In genomic region chr13:3530451-3530850, GRCm38 (mm10) we compare ENCODE assay signal across 30 mouse cellular contexts. TPM values are rescaled to one million over a fixed set of nuclear protein-coding genes. Genes with fewer than 3 reads are reported as not detected.
DNase-seq lines count a peak whose midpoint lies in the region; ATAC-seq and TF ChIP-seq lines count a peak whose summit lies in the region.
"Had no signal": no experiment of that assay in that cellular context is flagged by ENCODE, and none has a peak within 500 bp of the region (broad histone marks: within the 10 kb centered on the region; RNA-seq: fewer than 3 reads in every experiment).

No protein-coding gene starts in this region.

- H3K9me3 ChIP-seq in heart, postnatal 0 days (replicated peaks; ENCODE audit: control insufficient read depth, low read length), result no peaks in the 10 kb centered on the region
- no peaks in the 10 kb centered on the region for H3K9me3 ChIP-seq in heart, embryonic 10.5 days
- peaks cover 9% of the 10 kb centered on the region for H3K9me3 ChIP-seq in ES-Bruce4 (replicated peaks; ENCODE audit: control insufficient read depth, insufficient read depth, low read length, poor library complexity, severe bottlenecking)
- H3K9me3 ChIP-seq in hindbrain, embryonic 13.5 days, result no peaks in the 10 kb centered on the region
- H3K9me3 ChIP-seq: embryonic facial prominence, embryonic 12.5 days; forebrain, embryonic 15.5 days; liver, embryonic 15.5 days; midbrain, embryonic 12.5 days; neural tube, embryonic 13.5 days; stomach, embryonic 15.5 days had no signal

- TF ChIP-seq EP300 in heart, postnatal 0 days (IDR thresholded peaks at IDR 0.05; ENCODE audit: low read depth), result no peak
- no peak for TF ChIP-seq EP300 in ES-Bruce4 (IDR thresholded peaks at IDR 0.05; ENCODE audit: insufficient read depth, low read depth, low read length)

- TF ChIP-seq CTCF in heart, postnatal 0 days (IDR thresholded peaks at IDR 0.05; ENCODE audit: low read depth), result no peak
- no peak for TF ChIP-seq CTCF in ES-Bruce4 (IDR thresholded peaks at IDR 0.05; ENCODE audit: low read depth, low read length)
- no peak for TF ChIP-seq CTCF in small intestine, adult 2 months (IDR thresholded peaks at IDR 0.05; ENCODE audit: extremely low read depth, insufficient read length, insufficient replicate concordance, low read depth, low read length)

- WGBS in heart, postnatal 0 days, result 37% methylated on average over 3 of the region's 3 CpGs
- 51% methylated on average over 3 of the region's 3 CpGs for WGBS in heart, embryonic 10.5 days
- 42% methylated on average over 3 of the region's 3 CpGs for WGBS in small intestine, adult 2 months
- WGBS in hindbrain, embryonic 13.5 days, result 67% methylated on average over 3 of the region's 3 CpGs

- H3K27ac ChIP-seq in heart, postnatal 0 days (ENCODE audit: low read depth), result no peak overlapping the region
- H3K27ac ChIP-seq in heart, embryonic 10.5 days, result no peak overlapping the region
- H3K27ac ChIP-seq in ES-Bruce4 (ENCODE audit: insufficient read depth, low read length), result peak overlapping the region; percentile 49; the same call in 1 of the 2 replicates
- 0 out of 2 replicates have a peak overlapping the region, but pooled peaks have one; percentile 42 for H3K27ac ChIP-seq in small intestine, adult 2 months (ENCODE audit: insufficient read depth, low read depth, low read length)
- no peak overlapping the region for H3K27ac ChIP-seq in hindbrain, embryonic 13.5 days
- H3K27ac ChIP-seq: embryonic facial prominence, embryonic 12.5 days; forebrain, embryonic 15.5 days; heart, adult 2 months; hindbrain, postnatal 0 days; limb, embryonic 12.5 days; liver, embryonic 15.5 days; midbrain, embryonic 12.5 days; neural tube, embryonic 13.5 days; stomach, embryonic 15.5 days had no signal

- no peak overlapping the region for H3K4me2 ChIP-seq in heart, postnatal 0 days (ENCODE audit: low read depth, low read length)
- no peak overlapping the region for H3K4me2 ChIP-seq in hindbrain, embryonic 13.5 days
- H3K4me2 ChIP-seq: embryonic facial prominence, embryonic 12.5 days; forebrain, embryonic 15.5 days; limb, embryonic 12.5 days; liver, embryonic 15.5 days; lung, embryonic 14.5 days; midbrain, embryonic 12.5 days; neural tube, embryonic 13.5 days; stomach, embryonic 15.5 days had no signal

- H3K4me3 ChIP-seq in heart, postnatal 0 days (ENCODE audit: low read depth, low read length), result no peak overlapping the region
- H3K4me3 ChIP-seq in heart, embryonic 10.5 days, result no peak overlapping the region
- H3K4me3 ChIP-seq in ES-Bruce4 (ENCODE audit: low read depth, low read length), result no peak overlapping the region
- no peak overlapping the region for H3K4me3 ChIP-seq in small intestine, adult 2 months (ENCODE audit: low read depth, low read length)
- no peak overlapping the region for H3K4me3 ChIP-seq in hindbrain, embryonic 13.5 days
- H3K4me3 ChIP-seq: embryonic facial prominence, embryonic 12.5 days; forebrain, embryonic 15.5 days; heart, adult 2 months; limb, embryonic 12.5 days; liver, embryonic 15.5 days; midbrain, embryonic 12.5 days; neural tube, embryonic 13.5 days; stomach, embryonic 15.5 days had no signal

- H3K4me1 ChIP-seq in heart, postnatal 0 days (ENCODE audit: control insufficient read depth, insufficient read depth), result no peaks in the 10 kb centered on the region
- no peaks in the 10 kb centered on the region for H3K4me1 ChIP-seq in heart, embryonic 10.5 days
- H3K4me1 ChIP-seq in ES-Bruce4 (ENCODE audit: control insufficient read depth, insufficient read depth, low read length), result no peaks in the 10 kb centered on the region
- H3K4me1 ChIP-seq in small intestine, adult 2 months (ENCODE audit: control insufficient read depth, insufficient read depth, insufficient read length, low read length), result peaks cover 10% of the 10 kb centered on the region; the same call in 1 of the 2 replicates
- peaks cover 3% of the 10 kb centered on the region; the same call in 1 of the 2 replicates for H3K4me1 ChIP-seq in hindbrain, embryonic 13.5 days (replicated peaks)
- H3K4me1 ChIP-seq: embryonic facial prominence, embryonic 12.5 days; limb, embryonic 12.5 days; liver, embryonic 15.5 days; midbrain, embryonic 12.5 days; neural tube, embryonic 13.5 days; stomach, embryonic 15.5 days had no signal

- peak; percentile 1 for DNase-seq in heart, postnatal 0 days (ENCODE audit: low spot score)
- DNase-seq in heart, embryonic 10.5 days (ENCODE audit: low spot score), result no peak
- peak; percentile 53 for DNase-seq in brain, adult 2 months (ENCODE audit: low read depth, low spot score)
- no peak for DNase-seq in spleen, postnatal 36 days (ENCODE audit: low spot score in 2 of 2)
- DNase-seq: adrenal gland, adult 2 months; adrenal gland, postnatal 36 days; cerebellum, adult 2 months; embryo, embryonic 11 days; gastrocnemius, postnatal 10 days; heart, adult 2 months; kidney, adult 11 months; kidney, postnatal 14 days; layer of hippocampus, adult 9-11 months; lung, embryonic 14.5 days; lung, postnatal 14 days; thymus, adult 2 months; thymus, postnatal 36 days had no signal

- no peaks in the 10 kb centered on the region for H3K36me3 ChIP-seq in heart, postnatal 0 days (replicated peaks; ENCODE audit: control insufficient read depth, insufficient read depth, low read length)
- H3K36me3 ChIP-seq in heart, embryonic 10.5 days, result no peaks in the 10 kb centered on the region
- H3K36me3 ChIP-seq in ES-Bruce4 (ENCODE audit: control insufficient read depth, insufficient read depth, low read length, poor library complexity, severe bottlenecking), result no peaks in the 10 kb centered on the region
- no peaks in the 10 kb centered on the region for H3K36me3 ChIP-seq in small intestine, adult 2 months (ENCODE audit: control insufficient read depth, insufficient read depth, low read length)
- H3K36me3 ChIP-seq in hindbrain, embryonic 13.5 days, result no peaks in the 10 kb centered on the region
- H3K36me3 ChIP-seq: embryonic facial prominence, embryonic 12.5 days; forebrain, embryonic 15.5 days; limb, embryonic 12.5 days; liver, embryonic 15.5 days; midbrain, embryonic 12.5 days; neural tube, embryonic 13.5 days; stomach, embryonic 15.5 days had no signal

- no peaks in the 10 kb centered on the region for H3K27me3 ChIP-seq in heart, postnatal 0 days (ENCODE audit: control insufficient read depth, insufficient read depth, low read length)
- H3K27me3 ChIP-seq in heart, embryonic 10.5 days (ENCODE audit: insufficient read depth, poor library complexity, severe bottlenecking), result no peaks in the 10 kb centered on the region
- H3K27me3 ChIP-seq in ES-Bruce4 (ENCODE audit: control insufficient read depth, insufficient read depth, low read length, poor library complexity, severe bottlenecking), result no peaks in the 10 kb centered on the region
- H3K27me3 ChIP-seq in small intestine, adult 2 months (ENCODE audit: control insufficient read depth, insufficient read depth, low read length), result no peaks in the 10 kb centered on the region
- H3K27me3 ChIP-seq in hindbrain, embryonic 13.5 days, result no peaks in the 10 kb centered on the region
- H3K27me3 ChIP-seq: CH12.LX; embryonic facial prominence, embryonic 12.5 days; forebrain, embryonic 15.5 days; limb, embryonic 12.5 days; liver, embryonic 15.5 days; midbrain, embryonic 12.5 days; neural tube, embryonic 13.5 days; stomach, embryonic 15.5 days had no signal

- ATAC-seq in heart, postnatal 0 days (ENCODE audit: insufficient read depth, low read depth), result no peak
- ATAC-seq in hindbrain, embryonic 13.5 days (ENCODE audit: low FRiP score), result no peak
- ATAC-seq: activated CD4-positive, CD25-positive, alpha-beta regulatory T cell, adult 4 months; forebrain, embryonic 15.5 days; hindbrain, postnatal 0 days had no signal

- H3K9ac ChIP-seq in heart, postnatal 0 days (replicated peaks; ENCODE audit: low read depth, low read length), result no peak overlapping the region
- H3K9ac ChIP-seq in ES-Bruce4 (ENCODE audit: low read depth, poor library complexity, severe bottlenecking), result no peak overlapping the region
- no peak overlapping the region for H3K9ac ChIP-seq in hindbrain, embryonic 13.5 days
- H3K9ac ChIP-seq: embryonic facial prominence, embryonic 12.5 days; forebrain, embryonic 15.5 days; limb, embryonic 12.5 days; liver, embryonic 15.5 days; lung, embryonic 14.5 days; midbrain, embryonic 12.5 days; neural tube, embryonic 13.5 days; stomach, embryonic 15.5 days had no signal

- no peak for TF ChIP-seq POLR2A in ES-Bruce4 (IDR thresholded peaks at IDR 0.05; ENCODE audit: insufficient read depth, low read length)
- no peak for TF ChIP-seq POLR2A in small intestine, adult 2 months (IDR thresholded peaks at IDR 0.05; ENCODE audit: low read depth, low read length)

RNA-seq across cellular contexts. Expression of gene Gdi2, which starts 7.4 kb away (rescaled TPM):
- 152 and 170 TPM in 2 replicates for total RNA-seq in heart, postnatal 0 days (2014; rRNA removed; ENCODE audit: low replicate concordance)
- 268 and 285 TPM in 2 replicates for polyA plus RNA-seq in heart, postnatal 0 days (2015; fragmentation: Nextera tagmentation; extraction: Ambion mirVana)
- polyA plus RNA-seq in heart, embryonic 10.5 days (2016; fragmentation: Nextera tagmentation; extraction: Ambion mirVana), result 344 and 362 TPM in 2 replicates
- polyA plus RNA-seq in ES-Bruce4 (2011; ENCODE audit: insufficient read depth, insufficient read length, low read depth, missing spikeins), result 808 and 834 TPM in 2 replicates
- polyA plus RNA-seq in small intestine, adult 2 months (2012; rRNA removed), result 69.7 and 115 TPM in 2 replicates
- polyA plus RNA-seq in hindbrain, embryonic 13.5 days (2015; fragmentation: Nextera tagmentation; extraction: Ambion mirVana), result 443 and 449 TPM in 2 replicates

Comparison
In these comparisons a context has a peak if more than half of its experiments do, and no peak if none do; other contexts are left out.
1. DNase-seq: peak in heart, postnatal 0 days (single experiment) and brain, adult 2 months (single experiment); none in heart, embryonic 10.5 days (single experiment) and spleen, postnatal 36 days (0 of 2).
2. H3K27ac ChIP-seq: peak in ES-Bruce4 (single experiment) and small intestine, adult 2 months (single experiment); none in heart, postnatal 0 days (single experiment), heart, embryonic 10.5 days (single experiment) and hindbrain, embryonic 13.5 days (single experiment).